In genomic region chr17:5535357-5535756, GRCm38 (mm10) we compare ENCODE assay signal across 9 mouse cellular contexts. TPM values are rescaled to one million over a fixed set of nuclear protein-coding genes. Genes with fewer than 3 reads are reported as not detected.
A peak's percentile ranks its signal among the peaks of the same experiment; 100 is the strongest.
DNase-seq lines count a peak whose midpoint lies in the region; ATAC-seq and TF ChIP-seq lines count a peak whose summit lies in the region.
"Had no signal": no experiment of that assay in that cellular context is flagged by ENCODE, and none has a peak within 500 bp of the region (broad histone marks: within the 10 kb centered on the region; RNA-seq: fewer than 3 reads in every experiment).

No protein-coding gene starts in this region.

- no peak overlapping the region for H3K9ac ChIP-seq in limb, embryonic 11.5 days (ENCODE audit: low read length)
- no peak overlapping the region for H3K9ac ChIP-seq in ES-Bruce4 (ENCODE audit: low read depth, poor library complexity, severe bottlenecking)
- no peak overlapping the region for H3K9ac ChIP-seq in heart, embryonic 11.5 days (ENCODE audit: low read depth, low read length)

- ATAC-seq in limb, embryonic 11.5 days (ENCODE audit: insufficient number of reproducible peaks, low FRiP score, low TSS enrichment, low read depth), result no peak
- ATAC-seq in heart, embryonic 11.5 days (replicated peaks; ENCODE audit: insufficient number of reproducible peaks, low FRiP score, low TSS enrichment), result no peak

- peak; percentile 36 for DNase-seq in limb, embryonic 11.5 days (ENCODE audit: low spot score)
- no peak for DNase-seq in limb, embryonic 10.5 days (ENCODE audit: low spot score)
- peak; percentile 49 for DNase-seq in ZHBTc4 (ENCODE audit: low read depth, low spot score)
- DNase-seq in frontal cortex, postnatal 14 days (ENCODE audit: low spot score in 2 of 2), result no peak
- DNase-seq: midbrain, embryonic 14.5 days; right cerebral cortex, postnatal 25 days had no signal

- peak; percentile 70 for TF ChIP-seq CTCF in ES-Bruce4 (IDR thresholded peaks at IDR 0.05; ENCODE audit: low read depth, low read length)
- TF ChIP-seq CTCF in small intestine, adult 2 months (IDR thresholded peaks at IDR 0.05; ENCODE audit: extremely low read depth, insufficient read length, insufficient replicate concordance, low read depth, low read length), result peak; percentile 44; the same call in 1 of the 2 replicates

- no peaks in the 10 kb centered on the region for H3K36me3 ChIP-seq in limb, embryonic 11.5 days (ENCODE audit: control insufficient read depth, insufficient read depth, low read length)
- H3K36me3 ChIP-seq in limb, embryonic 10.5 days, result no peaks in the 10 kb centered on the region
- H3K36me3 ChIP-seq in ES-Bruce4 (ENCODE audit: control insufficient read depth, insufficient read depth, low read length, poor library complexity, severe bottlenecking), result no peaks in the 10 kb centered on the region
- H3K36me3 ChIP-seq in small intestine, adult 2 months (ENCODE audit: control insufficient read depth, insufficient read depth, low read length), result no peaks in the 10 kb centered on the region
- H3K36me3 ChIP-seq in heart, embryonic 11.5 days (ENCODE audit: control insufficient read depth, insufficient read depth, low read length), result no peaks in the 10 kb centered on the region

- TF ChIP-seq POLR2A in ES-Bruce4 (IDR thresholded peaks at IDR 0.05; ENCODE audit: insufficient read depth, low read length), result no peak
- TF ChIP-seq POLR2A in small intestine, adult 2 months (IDR thresholded peaks at IDR 0.05; ENCODE audit: low read depth, low read length), result no peak

- no peak overlapping the region for H3K27ac ChIP-seq in limb, embryonic 11.5 days (replicated peaks; ENCODE audit: low read depth, low read length)
- no peak overlapping the region for H3K27ac ChIP-seq in limb, embryonic 10.5 days
- no peak overlapping the region for H3K27ac ChIP-seq in ES-Bruce4 (ENCODE audit: insufficient read depth, low read length)
- no peak overlapping the region for H3K27ac ChIP-seq in small intestine, adult 2 months (ENCODE audit: insufficient read depth, low read depth, low read length)
- H3K27ac ChIP-seq in heart, embryonic 11.5 days (ENCODE audit: low read depth, low read length), result no peak overlapping the region

- no peaks in the 10 kb centered on the region for H3K4me1 ChIP-seq in limb, embryonic 11.5 days (ENCODE audit: control insufficient read depth, insufficient read depth, low read length)
- H3K4me1 ChIP-seq in limb, embryonic 10.5 days, result peaks cover 7% of the 10 kb centered on the region
- H3K4me1 ChIP-seq in ES-Bruce4 (ENCODE audit: control insufficient read depth, insufficient read depth, low read length), result no peaks in the 10 kb centered on the region
- H3K4me1 ChIP-seq in small intestine, adult 2 months (ENCODE audit: control insufficient read depth, insufficient read depth, insufficient read length, low read length), result no peaks in the 10 kb centered on the region
- H3K4me1 ChIP-seq in heart, embryonic 11.5 days (ENCODE audit: control insufficient read depth, insufficient read depth, low read length), result no peaks in the 10 kb centered on the region

- WGBS in limb, embryonic 11.5 days, result 23% methylated on average over 2 of the region's 4 CpGs
- 37% methylated on average over 4 of the region's 4 CpGs for WGBS in limb, embryonic 10.5 days
- 45% methylated on average over 4 of the region's 4 CpGs for WGBS in small intestine, adult 2 months
- WGBS in heart, embryonic 11.5 days (ENCODE audit: insufficient replicate concordance), result 13% methylated on average over 1 of the region's 4 CpGs

- H3K27me3 ChIP-seq in limb, embryonic 11.5 days (ENCODE audit: control insufficient read depth, insufficient read depth, low read length), result no peaks in the 10 kb centered on the region
- no peaks in the 10 kb centered on the region for H3K27me3 ChIP-seq in limb, embryonic 10.5 days (ENCODE audit: low read depth, poor library complexity, severe bottlenecking)
- H3K27me3 ChIP-seq in ES-Bruce4 (ENCODE audit: control insufficient read depth, insufficient read depth, low read length, poor library complexity, severe bottlenecking), result no peaks in the 10 kb centered on the region
- H3K27me3 ChIP-seq in small intestine, adult 2 months (ENCODE audit: control insufficient read depth, insufficient read depth, low read length), result no peaks in the 10 kb centered on the region
- H3K27me3 ChIP-seq in heart, embryonic 11.5 days (ENCODE audit: control insufficient read depth, insufficient read depth, low read length), result no peaks in the 10 kb centered on the region

- TF ChIP-seq EP300 in ES-Bruce4 (IDR thresholded peaks at IDR 0.05; ENCODE audit: insufficient read depth, low read depth, low read length), result no peak

- H3K4me3 ChIP-seq in limb, embryonic 11.5 days (ENCODE audit: low read depth, low read length), result no peak overlapping the region
- H3K4me3 ChIP-seq in limb, embryonic 10.5 days, result no peak overlapping the region
- no peak overlapping the region for H3K4me3 ChIP-seq in ES-Bruce4 (ENCODE audit: low read depth, low read length)
- H3K4me3 ChIP-seq in small intestine, adult 2 months (ENCODE audit: low read depth, low read length), result no peak overlapping the region
- no peak overlapping the region for H3K4me3 ChIP-seq in heart, embryonic 11.5 days (ENCODE audit: low read depth, low read length)

- H3K4me2 ChIP-seq in limb, embryonic 11.5 days (ENCODE audit: low read depth, severe bottlenecking), result no peak overlapping the region
- no peak overlapping the region for H3K4me2 ChIP-seq in heart, embryonic 11.5 days

- H3K9me3 ChIP-seq in limb, embryonic 11.5 days (ENCODE audit: control insufficient read depth, low read length), result no peaks in the 10 kb centered on the region
- no peaks in the 10 kb centered on the region for H3K9me3 ChIP-seq in limb, embryonic 10.5 days (replicated peaks)
- H3K9me3 ChIP-seq in ES-Bruce4 (replicated peaks; ENCODE audit: control insufficient read depth, insufficient read depth, low read length, poor library complexity, severe bottlenecking), result no peaks in the 10 kb centered on the region
- no peaks in the 10 kb centered on the region for H3K9me3 ChIP-seq in heart, embryonic 11.5 days (replicated peaks; ENCODE audit: control insufficient read depth, low read length)

RNA-seq across cellular contexts. Expression of gene Zdhhc14, which starts 43.0 kb away (rescaled TPM):
- polyA plus RNA-seq in limb, embryonic 11.5 days (2014; fragmentation: Nextera tagmentation; extraction: Ambion mirVana), result 0.99 and 1.4 TPM in 2 replicates
- 0.66 and 0.77 TPM in 2 replicates for polyA plus RNA-seq in limb, embryonic 10.5 days (2016; fragmentation: Nextera tagmentation; extraction: Ambion mirVana)
- 1.0 and 1.1 TPM in 2 replicates for polyA plus RNA-seq in ES-Bruce4 (2011; ENCODE audit: insufficient read depth, insufficient read length, low read depth, missing spikeins)
- polyA plus RNA-seq in small intestine, adult 2 months (2012; rRNA removed), result 1.9 and 2.9 TPM in 2 replicates
- polyA plus RNA-seq in heart, embryonic 11.5 days (2014; fragmentation: Nextera tagmentation; extraction: Ambion mirVana), result 1.6 and 1.8 TPM in 2 replicates

Comparison
In these comparisons a context has a peak if more than half of its experiments do, and no peak if none do; other contexts are left out.
1. DNase-seq: peak in limb, embryonic 11.5 days (single experiment) and ZHBTc4 (single experiment); none in limb, embryonic 10.5 days (single experiment) and frontal cortex, postnatal 14 days (0 of 2).